Mouse (Mus musculus): ENCODE measurements around the gene 4930596D02Rik. TPM values are rescaled to one million over a fixed set of nuclear protein-coding genes. Genes with fewer than 3 reads are reported as not detected.

Gene 4930596D02Rik
- total RNA-seq (2015; ENCODE audit: low replicate concordance) (not detected in 2 replicates), total RNA-seq (2017; ENCODE audit: low replicate concordance) (not detected in 2 replicates)

DNA sequence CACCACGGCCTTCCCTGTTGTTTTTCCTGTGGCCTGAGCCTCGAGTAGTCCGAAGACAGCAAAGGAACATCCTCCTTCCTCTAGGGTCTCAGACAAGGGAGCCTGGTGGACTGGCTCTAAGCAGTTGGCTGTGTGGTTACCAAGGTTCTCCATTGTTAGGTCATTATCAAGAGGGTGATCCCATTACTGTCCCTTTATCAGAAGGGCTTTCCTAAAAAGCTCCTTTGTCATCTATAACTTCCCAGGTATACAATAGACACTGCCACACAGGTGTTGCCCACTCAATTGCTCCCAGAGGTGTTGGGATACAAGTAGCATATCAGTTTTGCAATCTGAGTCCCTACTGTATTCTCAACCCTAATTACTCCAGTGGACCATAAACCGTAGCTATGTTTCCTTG, at the start of gene 4930596D02Rik:
Gene 4930596D02Rik, minus strand, starts transcription at position 101 of the 400 bp plus-strand sequence.
- no peak for ATAC-seq (replicated peaks; ENCODE audit: low FRiP score, poor library complexity, severe bottlenecking)

DNA sequence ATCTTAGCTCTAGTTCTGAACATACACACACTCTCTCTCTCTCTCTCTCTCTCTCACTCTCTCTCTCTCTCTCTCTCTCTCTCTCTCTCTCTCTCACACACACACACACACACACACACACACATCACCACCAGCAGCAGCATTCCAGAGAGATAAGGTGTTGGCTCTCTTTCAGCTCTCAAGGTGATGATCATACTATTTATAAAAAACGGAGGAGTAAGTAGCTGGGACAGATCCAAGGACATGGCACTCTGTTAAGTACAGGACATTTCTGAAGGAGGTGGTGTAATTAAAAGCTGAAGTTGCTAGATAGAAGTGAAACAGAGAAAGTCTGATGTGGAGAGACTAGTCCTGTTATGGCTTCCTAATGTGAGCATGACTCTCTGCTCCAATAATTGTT, 41.5 kb upstream of the 4930596D02Rik start:
- no peak for ATAC-seq (replicated peaks; ENCODE audit: low FRiP score, poor library complexity, severe bottlenecking)

DNA sequence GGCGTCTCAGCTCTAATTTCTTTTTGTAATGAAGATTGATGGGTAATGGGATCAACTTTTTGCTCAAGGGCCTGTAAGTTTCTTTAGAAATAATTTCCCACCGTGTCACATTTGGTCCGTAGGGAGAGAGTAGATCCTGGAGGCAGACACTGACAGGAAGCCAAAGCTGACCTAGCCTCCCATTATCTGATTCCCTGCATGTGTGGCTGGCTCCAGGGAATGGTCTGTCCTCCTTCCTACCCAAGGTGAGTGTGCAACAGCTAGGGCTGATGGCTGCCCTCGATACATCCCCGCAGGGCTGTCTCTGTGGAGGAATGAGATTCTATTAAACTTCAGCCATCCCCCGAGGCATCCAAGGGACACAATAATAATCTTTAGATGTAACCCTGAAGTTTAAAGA, 33.5 kb upstream of the 4930596D02Rik start:
- ATAC-seq (replicated peaks; ENCODE audit: low FRiP score, poor library complexity, severe bottlenecking): no peak

DNA sequence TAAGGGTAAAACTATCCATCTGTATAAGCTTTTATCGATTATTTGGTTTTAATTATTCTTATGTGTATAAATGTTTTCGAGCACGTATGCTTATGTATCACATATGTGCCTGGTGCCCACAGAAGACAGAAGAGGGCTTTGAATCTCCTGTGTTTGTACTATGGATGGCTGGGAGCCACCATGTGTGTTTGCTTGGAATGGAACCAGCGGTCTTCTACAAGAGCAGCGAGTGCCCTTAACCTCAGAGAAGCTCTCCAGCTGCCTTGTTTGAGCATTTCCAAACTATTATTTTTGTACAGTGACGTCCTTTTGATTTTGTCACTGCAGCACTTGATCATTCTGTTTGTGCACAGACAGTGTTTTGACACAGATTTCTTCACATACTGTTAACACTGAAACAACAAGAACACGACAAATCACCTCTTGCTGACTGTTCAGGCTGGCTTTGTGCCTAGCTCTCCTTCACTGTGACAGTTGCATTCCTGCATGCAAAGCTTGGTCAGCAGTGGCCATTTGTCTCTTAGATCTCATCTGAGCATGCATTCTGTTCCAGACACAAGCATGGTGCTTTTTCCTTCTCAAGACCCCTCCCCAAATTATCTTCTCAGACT, 30.4 kb upstream of the 4930596D02Rik start:
- ATAC-seq (replicated peaks; ENCODE audit: low FRiP score, poor library complexity, severe bottlenecking): no peak

DNA sequence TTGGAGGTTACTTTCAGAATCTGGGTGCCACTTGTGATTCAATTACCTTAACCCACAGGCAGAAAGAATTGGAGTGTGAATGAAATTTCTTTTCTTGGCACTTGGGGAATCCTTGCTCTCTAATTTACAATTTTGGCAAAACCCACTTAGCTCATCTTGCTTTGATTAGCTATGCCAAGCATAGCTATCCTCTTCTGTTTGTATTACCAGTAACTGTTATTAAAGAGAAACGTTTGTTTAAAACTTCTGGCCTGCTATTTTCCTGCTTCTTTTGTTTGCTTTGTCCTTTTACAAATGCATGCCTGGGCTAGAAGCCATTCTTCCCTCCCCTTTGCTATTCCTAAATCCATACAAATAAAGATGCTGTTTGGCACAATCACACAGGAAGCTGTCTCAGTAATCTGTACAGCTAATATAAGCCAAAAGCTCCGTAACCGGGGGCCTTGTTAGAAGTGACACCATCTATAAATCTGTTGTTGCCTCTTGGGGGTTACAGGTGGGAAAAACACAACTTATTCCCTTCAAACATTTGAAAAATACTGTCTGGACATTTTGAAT, 19.0 kb downstream of the 4930596D02Rik start:
- ATAC-seq (replicated peaks; ENCODE audit: low FRiP score, poor library complexity, severe bottlenecking): no peak

DNA sequence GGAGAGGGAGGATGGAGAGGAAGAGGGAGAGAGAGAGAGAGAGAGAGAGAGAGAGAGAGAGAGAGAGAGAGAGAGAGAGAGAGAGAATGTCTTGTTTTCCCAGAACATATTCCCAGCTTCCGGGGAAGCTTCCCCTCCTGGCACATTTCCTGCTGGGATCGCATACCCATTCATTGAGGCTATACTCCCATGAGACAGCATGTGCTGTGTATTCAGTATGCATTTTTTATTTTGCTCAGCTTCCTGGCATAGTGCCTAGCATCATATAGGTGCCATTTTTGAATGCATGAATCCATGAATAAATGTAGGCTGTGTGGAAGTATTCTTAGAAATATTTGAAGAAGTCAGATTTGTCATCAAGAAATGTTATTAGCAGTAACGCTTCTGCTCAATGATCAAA, 31.7 kb downstream of the 4930596D02Rik start:
- no peak for ATAC-seq (replicated peaks; ENCODE audit: low FRiP score, poor library complexity, severe bottlenecking)

DNA sequence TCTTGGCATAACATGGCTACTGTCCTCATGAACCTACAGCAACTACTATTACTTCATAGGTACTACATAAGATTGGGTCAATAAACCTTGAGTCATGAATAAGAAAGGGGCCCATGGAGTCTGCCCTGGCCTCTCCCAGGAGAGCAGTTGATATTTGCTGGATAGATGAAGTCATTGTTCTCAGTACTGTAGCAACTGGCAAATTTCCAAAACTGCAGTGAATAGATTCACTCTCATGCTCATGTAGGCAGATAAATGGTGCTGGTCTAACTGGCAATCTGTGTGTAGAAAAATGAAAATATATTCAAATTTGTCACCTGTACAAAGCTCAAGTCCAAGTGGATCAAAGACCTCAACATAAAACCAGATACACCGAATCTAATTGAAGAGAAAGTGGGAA, 38.5 kb downstream of the 4930596D02Rik start:
- ATAC-seq (replicated peaks; ENCODE audit: low FRiP score, poor library complexity, severe bottlenecking): no peak
